Mouse (Mus musculus) liver, postnatal 0 days (tissue): Measurements from ENCODE around the gene Macrod1.
A peak's percentile ranks its signal among the peaks of the same experiment; 100 is the strongest.

ENCODE experiments used
- CTCF ChIP-seq: sonication (generic); IDR thresholded peaks from 2 replicates; pipeline ENCODE4 v1.5.1; 2016; ENCODE audit warnings: antibody characterized with exemption, low read depth
- EP300 ChIP-seq: IDR thresholded peaks from 2 replicates; pipeline ENCODE4 v1.6.1; 2016; ENCODE audit warnings: antibody characterized with exemption, low read depth, mild to moderate bottlenecking

- TF ChIP-seq CTCF: peak; percentile 17; the same call in 1 of the 2 replicates
- TF ChIP-seq EP300: no peak
These were observed 1.4 kb upstream of the Macrod1 start for GRCm38 (mm10) chr19:7055173-7055572.
